ENCODE assay signal across 16 mouse cellular contexts in genomic region chr1:90186173-90186572, GRCm38 (mm10). TPM values are rescaled to one million over a fixed set of nuclear protein-coding genes. Genes with fewer than 3 reads are reported as not detected.
"Had no signal": no experiment of that assay in that cellular context is flagged by ENCODE, and none has a peak within 500 bp of the region (broad histone marks: within the 10 kb centered on the region; RNA-seq: fewer than 3 reads in every experiment).

No protein-coding gene starts in this region.

- DNase-seq: kidney, adult 18-20 months; kidney, postnatal 14 days; lung, adult 2 months; lung, postnatal 14 days; right cerebral cortex, adult 18-20 months; right cerebral cortex, postnatal 25 days; thymus, adult 18-20 months; thymus, postnatal 25 days had no signal

- H3K4me2 ChIP-seq: liver, embryonic 11.5 days; liver, embryonic 15.5 days; midbrain, embryonic 13.5 days; neural tube, embryonic 15.5 days had no signal

- H3K27me3 ChIP-seq: liver, embryonic 15.5 days; midbrain, embryonic 13.5 days; neural tube, embryonic 15.5 days had no signal

- H3K36me3 ChIP-seq: limb, embryonic 10.5 days; liver, embryonic 15.5 days; midbrain, embryonic 13.5 days; neural tube, embryonic 15.5 days had no signal

- H3K4me3 ChIP-seq: limb, embryonic 10.5 days; liver, embryonic 15.5 days; midbrain, embryonic 13.5 days; neural tube, embryonic 15.5 days had no signal

RNA-seq across cellular contexts. Expression of gene Ackr3, which starts 17.6 kb away (rescaled TPM):
- polyA plus RNA-seq: macrophage had no signal

RNA-seq across cellular contexts. Expression of gene Iqca, which starts 33.0 kb away (rescaled TPM):
- polyA plus RNA-seq: large intestine, adult 2 months; limb, embryonic 10.5 days; liver, embryonic 11.5 days; macrophage; small intestine, adult 2 months had no signal
